Mouse (Mus musculus): ENCODE results near the gene Cpd.

GRCm38 (mm10) chr11:76861185-76861584 lies 14.4 kb upstream of the Cpd start:
- no peak for TF ChIP-seq RAD21 (IDR thresholded peaks at IDR 0.05; ENCODE audit: low read depth, low read length)
- TF ChIP-seq POLR2A (IDR thresholded peaks at IDR 0.05; ENCODE audit: low read depth, low read length): no peak
- TF ChIP-seq NRF1 (IDR thresholded peaks at IDR 0.05; ENCODE audit: low read depth, low read length): no peak
- TF ChIP-seq ZMIZ1 (IDR thresholded peaks at IDR 0.05; ENCODE audit: low read depth, low read length): no peak
- TF ChIP-seq CTCF (conservative IDR thresholded peaks at IDR 0.05 in 1 of 2, IDR thresholded peaks at IDR 0.05 in 1 of 2; ENCODE audit: low read depth in 2 of 2, low read length in 2 of 2): no peak
- no peak for TF ChIP-seq ZNF384 (IDR thresholded peaks at IDR 0.05; ENCODE audit: low read depth, low read length)
- TF ChIP-seq MAX (IDR thresholded peaks at IDR 0.05; ENCODE audit: low read length): no peak
- no peak for TF ChIP-seq JUN (IDR thresholded peaks at IDR 0.05; ENCODE audit: insufficient read depth, low read depth, low read length)
- no peak for TF ChIP-seq KAT2A (IDR thresholded peaks at IDR 0.05; ENCODE audit: insufficient replicate concordance, low read length)
- TF ChIP-seq USF1 (IDR thresholded peaks at IDR 0.05; ENCODE audit: low read depth, low read length): no peak
- no peak for TF ChIP-seq E2F4 (IDR thresholded peaks at IDR 0.05; ENCODE audit: insufficient replicate concordance, low read depth, low read length)
- no peak for TF ChIP-seq MAZ (IDR thresholded peaks at IDR 0.05; ENCODE audit: low read depth, low read length)
- TF ChIP-seq EP300 (IDR thresholded peaks at IDR 0.05; ENCODE audit: low read length): no peak
- no peak for TF ChIP-seq ZC3H11A (IDR thresholded peaks at IDR 0.05; ENCODE audit: low read depth, low read length)

Data from CH12.LX (cell line).